9 mouse cellular contexts compared by ENCODE assay signal in the genomic region with DNA sequence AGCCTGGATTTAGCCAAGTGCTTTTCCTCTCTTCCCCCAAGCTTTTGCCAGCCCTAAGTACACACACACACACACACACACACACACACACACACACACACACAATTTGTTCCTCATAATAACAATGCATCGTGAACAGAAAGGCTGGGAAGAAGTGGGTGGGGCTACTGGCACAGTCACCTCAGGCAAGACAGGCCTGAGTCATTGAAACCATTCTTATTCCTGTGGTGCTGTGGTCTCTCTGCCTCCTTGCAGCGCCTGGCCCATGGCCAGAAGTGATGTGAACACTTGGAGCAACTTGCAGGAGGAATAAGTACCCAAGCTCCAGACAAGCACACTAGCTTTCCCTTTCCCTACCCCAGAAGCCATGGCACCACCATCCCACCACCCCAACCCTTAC. TPM values are rescaled to one million over a fixed set of nuclear protein-coding genes. Genes with fewer than 3 reads are reported as not detected.
DNase-seq lines count a peak whose midpoint lies in the region.
"Had no signal": no experiment of that assay in that cellular context is flagged by ENCODE, and none has a peak within 500 bp of the region (broad histone marks: within the 10 kb centered on the region; RNA-seq: fewer than 3 reads in every experiment).

No protein-coding gene starts in this region.

- peak; percentile 34 to 38 for DNase-seq in left cerebral cortex, adult 18-20 months (ENCODE audit: low spot score in 2 of 2)
- DNase-seq in left cerebral cortex, adult 11 months (ENCODE audit: low spot score), result no peak
- DNase-seq in R1 (ENCODE audit: low read depth, low spot score), result peak; percentile 38
- peak; percentile 12 to 23 for DNase-seq in heart, postnatal 36 days
- DNase-seq in right cerebral cortex, postnatal 25 days, result peak; percentile 19
- no peak for DNase-seq in neural tube, embryonic 10.5 days (ENCODE audit: extremely low spot score, low spot score)
- no peak for DNase-seq in natural killer cell, adult 2 months (ENCODE audit: low spot score in 2 of 2)
- DNase-seq: adrenal gland, postnatal 36 days; kidney, postnatal 25 days had no signal

- intact Hi-C loops in heart, postnatal 36 days (cut with DNase I), result no loop called here

RNA-seq across cellular contexts. Expression of a gene that starts 34.2 kb away (rescaled TPM):
- under 1 TPM in 1 of 2 experiments, not detected in 1; 0.12 TPM for total RNA-seq in left cerebral cortex, adult 18-20 months (2021)
- total RNA-seq in heart, postnatal 36 days (2021), result under 1 TPM; 0.86 to 0.87 TPM

RNA-seq across cellular contexts. Expression of a gene that starts 51.3 kb away (rescaled TPM):
- total RNA-seq in left cerebral cortex, adult 18-20 months (2021), result 100 to 1,000 TPM; 212 to 215 TPM
- total RNA-seq in heart, postnatal 36 days (2021), result 10 to 100 TPM; 17.0 to 19.8 TPM

Comparison
In these comparisons a context has a peak if more than half of its experiments do, and no peak if none do; other contexts are left out.
1. DNase-seq: peak in left cerebral cortex, adult 18-20 months (2 of 2), R1 (single experiment), heart, postnatal 36 days (2 of 2) and right cerebral cortex, postnatal 25 days (single experiment); none in left cerebral cortex, adult 11 months (single experiment), neural tube, embryonic 10.5 days (single experiment) and natural killer cell, adult 2 months (0 of 2).
2. RNA of a gene that starts 51.3 kb away (total RNA-seq): 212 to 215 TPM in left cerebral cortex, adult 18-20 months; 17.0 to 19.8 TPM in heart, postnatal 36 days; every median in the first group is over 10 times any median in the second.